Comparison of ENCODE assay signal across 8 mouse cellular contexts in genomic region chr6:127147665-127148064, GRCm38 (mm10). TPM values are rescaled to one million over a fixed set of nuclear protein-coding genes. Genes with fewer than 3 reads are reported as not detected.
DNase-seq lines count a peak whose midpoint lies in the region; ATAC-seq lines count a peak whose summit lies in the region.

No protein-coding gene starts in this region.

- H3K4me3 ChIP-seq in midbrain, embryonic 12.5 days: peak overlapping the region; percentile 75

- H3K9ac ChIP-seq in midbrain, embryonic 12.5 days (replicated peaks): no peak overlapping the region

- 2% methylated on average over 4 of the region's 4 CpGs for WGBS in midbrain, embryonic 12.5 days

- intact Hi-C loops in gastrocnemius, postnatal 14 days (cut with DNase I; ENCODE audit: low total_unique reads): loop anchor here (2.0 to 10.0 kb wide), 3 partner anchors 177 to 300 kb away; partner anchors contain the start of gene Parp11
- intact Hi-C loops in left cerebral cortex, postnatal 14 days (cut with DNase I): loop anchor here (2.0 to 5.0 kb wide), 4 partner anchors 120 to 299 kb away; partner anchors contain the start of gene Parp11

- no peak overlapping the region for H3K27ac ChIP-seq in midbrain, embryonic 12.5 days (replicated peaks)

- H3K4me1 ChIP-seq in midbrain, embryonic 12.5 days: peaks cover 63% of the 10 kb centered on the region

- peaks cover 24% of the 10 kb centered on the region for H3K36me3 ChIP-seq in midbrain, embryonic 12.5 days

- DNase-seq in ovary, adult 18-20 months (ENCODE audit: low spot score): peak; percentile 72
- no peak for DNase-seq in ovary, postnatal 10 days (ENCODE audit: low spot score)
- peak; percentile 93 for DNase-seq in embryo, embryonic 10 days (ENCODE audit: low spot score)
- DNase-seq in gastrocnemius, postnatal 14 days: peak; percentile 78
- DNase-seq in induced T-regulatory cell, adult 2 months (ENCODE audit: low read depth): peak; percentile 95
- DNase-seq in left cerebral cortex, postnatal 14 days (ENCODE audit: low spot score in 2 of 2): peak; percentile 84 to 86
- DNase-seq in spleen, adult 12 weeks (ENCODE audit: low spot score): peak; percentile 64

- ATAC-seq in midbrain, embryonic 12.5 days (ENCODE audit: low FRiP score, low read depth): peak; percentile 17; the same call in 1 of the 2 replicates

- peak overlapping the region; percentile 92 for H3K4me2 ChIP-seq in midbrain, embryonic 12.5 days (replicated peaks)

- H3K27me3 ChIP-seq in midbrain, embryonic 12.5 days: peaks cover 15% of the 10 kb centered on the region; the same call in 1 of the 2 replicates

- no peaks in the 10 kb centered on the region for H3K9me3 ChIP-seq in midbrain, embryonic 12.5 days

RNA-seq across cellular contexts. Expression of gene Ccnd2, which starts 4.3 kb away (rescaled TPM):
- total RNA-seq in gastrocnemius, postnatal 14 days (2021): 10 to 100 TPM; 17.6 to 31.6 TPM
- total RNA-seq in left cerebral cortex, postnatal 14 days (2021): 100 to 1,000 TPM; 102 to 106 TPM
- 1,089 and 1,182 TPM in 2 replicates for polyA plus RNA-seq in midbrain, embryonic 12.5 days (2016; fragmentation: Nextera tagmentation; extraction: Ambion mirVana)

RNA-seq across cellular contexts. Expression of gene Tigar, which starts 38.3 kb away (rescaled TPM):
- total RNA-seq in gastrocnemius, postnatal 14 days (2021): 10 to 100 TPM; 16.4 to 18.9 TPM
- total RNA-seq in left cerebral cortex, postnatal 14 days (2021): 10 to 100 TPM; 24.7 to 25.5 TPM
- polyA plus RNA-seq in midbrain, embryonic 12.5 days (2016; fragmentation: Nextera tagmentation; extraction: Ambion mirVana): 8.9 and 9.2 TPM in 2 replicates
